Mouse (Mus musculus) myocyte (in vitro differentiated cells): Measurements from ENCODE around the gene Usp6nl.

ENCODE experiments used
- CEBPB ChIP-seq: IDR thresholded peaks from 2 replicates; pipeline ENCODE4 v1.6.1; 2011; ENCODE audit warnings: mild to moderate bottlenecking, moderate library complexity; ENCODE audit not compliant: poor library complexity, insufficient read depth, severe bottlenecking
- E2F4 ChIP-seq: IDR thresholded peaks from one replicate; pipeline ENCODE4 v1.6.1; 2011; ENCODE audit warnings: mild to moderate bottlenecking, control low read depth, moderate library complexity; ENCODE audit not compliant: insufficient read depth
- MAX ChIP-seq: IDR thresholded peaks from one replicate; pipeline ENCODE4 v1.6.1; 2011; ENCODE audit warnings: low read depth, mild to moderate bottlenecking, control low read depth
- MYOD1 ChIP-seq, 3 experiments: IDR thresholded peaks; one replicate each; pipeline ENCODE4 v1.6.1; 2011; ENCODE audit warnings: control low read depth in 2 of 3, low read depth in 2 of 3, mild to moderate bottlenecking in 2 of 3, moderate library complexity in 1 of 3; ENCODE audit not compliant: insufficient read length in 2 of 3, control insufficient read depth in 1 of 3
- MYOG ChIP-seq, 3 experiments: IDR thresholded peaks; one replicate each; pipeline ENCODE4 v1.6.1; 2011; ENCODE audit warnings: control low read depth in 2 of 3, low read depth in 2 of 3, mild to moderate bottlenecking in 2 of 3; ENCODE audit not compliant: insufficient read length in 2 of 3, control insufficient read depth in 1 of 3, insufficient read depth in 1 of 3
- POLR2A ChIP-seq: IDR thresholded peaks from one replicate; pipeline ENCODE4 v1.6.1; 2011; ENCODE audit warnings: low read depth, mild to moderate bottlenecking, control low read depth, moderate library complexity; ENCODE audit not compliant: insufficient read length
- POLR2AphosphoS2 ChIP-seq: IDR thresholded peaks from one replicate; pipeline ENCODE4 v1.6.1; 2011; ENCODE audit warnings: low read depth, control low read depth; ENCODE audit not compliant: insufficient read length
- REST ChIP-seq: IDR thresholded peaks from one replicate; pipeline ENCODE4 v1.6.1; 2011; ENCODE audit warnings: mild to moderate bottlenecking, control low read depth, moderate library complexity; ENCODE audit not compliant: insufficient read depth, insufficient read length
- SRF ChIP-seq: IDR thresholded peaks from one replicate; pipeline ENCODE4 v1.6.1; 2011; ENCODE audit warnings: low read depth; ENCODE audit not compliant: control insufficient read depth, insufficient read length
- TCF12 ChIP-seq: IDR thresholded peaks from one replicate; pipeline ENCODE4 v1.6.1; 2011; ENCODE audit warnings: mild to moderate bottlenecking, control low read depth; ENCODE audit not compliant: poor library complexity, insufficient read depth, severe bottlenecking
- TCF3 ChIP-seq: IDR thresholded peaks from one replicate; pipeline ENCODE4 v1.6.1; 2011; ENCODE audit warnings: low read depth, control low read depth; ENCODE audit not compliant: insufficient read length
- USF1 ChIP-seq: IDR thresholded peaks from one replicate; pipeline ENCODE4 v1.6.1; 2011; ENCODE audit warnings: low read depth, mild to moderate bottlenecking, control low read depth, moderate library complexity

- no peak for TF ChIP-seq MYOG (IDR thresholded peaks at IDR 0.05; ENCODE audit: control insufficient read depth in 1 of 3, insufficient read depth in 1 of 3, insufficient read length in 2 of 3, low read depth in 2 of 3)
- TF ChIP-seq POLR2A: no peak
- TF ChIP-seq USF1: no peak
- TF ChIP-seq POLR2AphosphoS2: no peak
- TF ChIP-seq TCF12: no peak
- no peak for TF ChIP-seq SRF
- TF ChIP-seq TCF3: no peak
- no peak for TF ChIP-seq CEBPB
- TF ChIP-seq REST: no peak
- TF ChIP-seq MAX: no peak
- TF ChIP-seq E2F4: no peak
- no peak for TF ChIP-seq MYOD1 (IDR thresholded peaks at IDR 0.05; ENCODE audit: control insufficient read depth in 1 of 3, insufficient read length in 2 of 3, low read depth in 2 of 3)
Measured at GRCm38 (mm10) chr2:6384407-6385146, 62.1 kb downstream of the Usp6nl start.
